Mouse (Mus musculus): ENCODE results near the gene Zfp651. TPM values are rescaled to one million over a fixed set of nuclear protein-coding genes. Genes with fewer than 3 reads are reported as not detected.
A peak's percentile ranks its signal among the peaks of the same experiment; 100 is the strongest.

Zfp651 gene
- polyA plus RNA-seq, 1 experiment from 2014 or later, result 32.9 TPM

GRCm38 (mm10) chr9:121765166-121765855 lies 6.2 kb downstream of the Zfp651 start:
- no peaks in the 10 kb centered on the region for H3K27me3 ChIP-seq
- H3K9me3 ChIP-seq, result no peaks in the 10 kb centered on the region
- no peak overlapping the region for H3K4me2 ChIP-seq
- H3K4me3 ChIP-seq, result no peak overlapping the region
- 81% methylated on average over 16 of the region's 16 CpGs for WGBS
- no peak overlapping the region for H3K9ac ChIP-seq
- no peak for ATAC-seq (ENCODE audit: low FRiP score, low read depth)
- H3K36me3 ChIP-seq, result peaks cover 51% of the 10 kb centered on the region
- peaks cover 31% of the 10 kb centered on the region for H3K4me1 ChIP-seq (replicated peaks)
- H3K27ac ChIP-seq (replicated peaks), result no peak overlapping the region

- H3K4me1 ChIP-seq (replicated peaks), result peaks cover 2% of the 10 kb centered on the region; the same call in 1 of the 2 replicates
- H3K9me3 ChIP-seq, result no peaks in the 10 kb centered on the region
- no peak overlapping the region for H3K9ac ChIP-seq
- WGBS, result 84% methylated on average over 5 of the region's 5 CpGs
- H3K4me2 ChIP-seq, result no peak overlapping the region
- H3K27ac ChIP-seq (replicated peaks), result no peak overlapping the region
- H3K36me3 ChIP-seq, result peaks cover 15% of the 10 kb centered on the region
- peaks cover 13% of the 10 kb centered on the region for H3K27me3 ChIP-seq
- no peak for ATAC-seq (ENCODE audit: low FRiP score, low read depth)
- no peak overlapping the region for H3K4me3 ChIP-seq
Observed at GRCm38 (mm10) chr9:121772412-121772811, 13.3 kb downstream of the Zfp651 start.

- WGBS, result 84% methylated on average over 10 of the region's 10 CpGs
- no peak overlapping the region for H3K4me3 ChIP-seq
- peaks cover 27% of the 10 kb centered on the region for H3K27me3 ChIP-seq
- no peak overlapping the region for H3K4me2 ChIP-seq
- no peak overlapping the region for H3K27ac ChIP-seq (replicated peaks)
- no peaks in the 10 kb centered on the region for H3K9me3 ChIP-seq
- no peak overlapping the region for H3K9ac ChIP-seq
- no peak for ATAC-seq (ENCODE audit: low FRiP score, low read depth)
- peaks cover 15% of the 10 kb centered on the region for H3K4me1 ChIP-seq (replicated peaks)
- H3K36me3 ChIP-seq, result no peaks in the 10 kb centered on the region
Observed at GRCm38 (mm10) chr9:121775951-121776350, 16.8 kb downstream of the Zfp651 start.

GRCm38 (mm10) chr9:121776511-121776910 lies 17.4 kb downstream of the Zfp651 start:
- WGBS, result 84% methylated on average over 7 of the region's 7 CpGs
- Histone ChIP-seq H3K36me3 (no peaks in the 10 kb centered on the region), H3K4me1 (replicated peaks) (peaks cover 15% of the 10 kb centered on the region), H3K27ac (replicated peaks) (no peak overlapping the region), H3K27me3 (peaks cover 27% of the 10 kb centered on the region), H3K4me3 (no peak overlapping the region), H3K9me3 (no peaks in the 10 kb centered on the region), H3K4me2 (no peak overlapping the region), H3K9ac (no peak overlapping the region)
- no peak for ATAC-seq (ENCODE audit: low FRiP score, low read depth)

GRCm38 (mm10) chr9:121777484-121778065 lies 18.4 kb downstream of the Zfp651 start, which contains the start of gene Klhl40:
Klhl40 (plus strand) TSS chr9:121777607.
- peak; percentile 75 for ATAC-seq (ENCODE audit: low FRiP score, low read depth)
- Histone ChIP-seq H3K4me2 (peak within 1 kb of the TSS; percentile 69), H3K4me3 (peak within 1 kb of the TSS; percentile 36), H3K9me3 (no peaks in the 10 kb centered on the region), H3K36me3 (no peaks in the 10 kb centered on the region), H3K27ac (replicated peaks) (peak within 1 kb of the TSS; percentile 17; the same call in 1 of the 2 replicates), H3K4me1 (replicated peaks) (peaks cover 15% of the 10 kb centered on the region), H3K27me3 (peaks cover 27% of the 10 kb centered on the region), H3K9ac (peak within 1 kb of the TSS; percentile 5; the same call in 1 of the 2 replicates)
- 17% methylated on average over 30 of the region's 30 CpGs for WGBS

- Histone ChIP-seq H3K4me3 (peak overlapping the region; percentile 36), H3K27me3 (peaks cover 27% of the 10 kb centered on the region), H3K9ac (peak overlapping the region; percentile 5; the same call in 1 of the 2 replicates), H3K9me3 (no peaks in the 10 kb centered on the region), H3K4me2 (peak overlapping the region; percentile 69), H3K36me3 (no peaks in the 10 kb centered on the region), H3K4me1 (replicated peaks) (peaks cover 15% of the 10 kb centered on the region), H3K27ac (replicated peaks) (peak overlapping the region; percentile 17; the same call in 1 of the 2 replicates)
- WGBS, result 9% methylated on average over 54 of the region's 54 CpGs
- peak; percentile 71 for ATAC-seq (ENCODE audit: low FRiP score, low read depth)
Observed at GRCm38 (mm10) chr9:121778066-121778624, 19.0 kb downstream of the Zfp651 start.

- no peak overlapping the region for H3K27ac ChIP-seq (replicated peaks)
- no peaks in the 10 kb centered on the region for H3K4me1 ChIP-seq (replicated peaks)
- WGBS, result 94% methylated on average over 12 of the region's 12 CpGs
- no peak overlapping the region for H3K4me2 ChIP-seq
- no peak for ATAC-seq (ENCODE audit: low FRiP score, low read depth)
- no peak overlapping the region for H3K4me3 ChIP-seq
- 0 out of 2 replicates have a peak, but pooled peaks cover 5% of the 10 kb centered on the region for H3K27me3 ChIP-seq
- no peaks in the 10 kb centered on the region for H3K9me3 ChIP-seq
- no peaks in the 10 kb centered on the region for H3K36me3 ChIP-seq
- H3K9ac ChIP-seq, result no peak overlapping the region
Observed at GRCm38 (mm10) chr9:121784801-121785200, 25.7 kb downstream of the Zfp651 start.

GRCm38 (mm10) chr9:121785261-121785660 lies 26.1 kb downstream of the Zfp651 start:
- 0 out of 2 replicates have a peak, but pooled peaks cover under 1% of the 10 kb centered on the region for H3K27me3 ChIP-seq
- no peaks in the 10 kb centered on the region for H3K4me1 ChIP-seq (replicated peaks)
- no peak overlapping the region for H3K9ac ChIP-seq
- no peak for ATAC-seq (ENCODE audit: low FRiP score, low read depth)
- no peak overlapping the region for H3K4me2 ChIP-seq
- H3K9me3 ChIP-seq, result no peaks in the 10 kb centered on the region
- 86% methylated on average over 8 of the region's 8 CpGs for WGBS
- H3K4me3 ChIP-seq, result no peak overlapping the region
- H3K27ac ChIP-seq (replicated peaks), result no peak overlapping the region
- H3K36me3 ChIP-seq, result no peaks in the 10 kb centered on the region

GRCm38 (mm10) chr9:121786359-121786758 lies 27.2 kb downstream of the Zfp651 start:
- no peaks in the 10 kb centered on the region for H3K27me3 ChIP-seq
- no peak overlapping the region for H3K9ac ChIP-seq
- no peaks in the 10 kb centered on the region for H3K36me3 ChIP-seq
- WGBS, result 78% methylated on average over 2 of the region's 2 CpGs
- H3K4me1 ChIP-seq (replicated peaks), result no peaks in the 10 kb centered on the region; the same call in 1 of the 2 replicates
- H3K4me2 ChIP-seq, result no peak overlapping the region
- H3K4me3 ChIP-seq, result no peak overlapping the region
- H3K27ac ChIP-seq (replicated peaks), result no peak overlapping the region
- H3K9me3 ChIP-seq, result no peaks in the 10 kb centered on the region
- no peak for ATAC-seq (ENCODE audit: low FRiP score, low read depth)

- Histone ChIP-seq H3K9ac (no peak overlapping the region), H3K27me3 (no peaks in the 10 kb centered on the region), H3K4me3 (no peak overlapping the region), H3K36me3 (no peaks in the 10 kb centered on the region), H3K27ac (replicated peaks) (no peak overlapping the region), H3K4me2 (no peak overlapping the region), H3K9me3 (no peaks in the 10 kb centered on the region), H3K4me1 (replicated peaks) (peaks cover 20% of the 10 kb centered on the region)
- 19% methylated on average over 5 of the region's 5 CpGs for WGBS
- no peak for ATAC-seq (ENCODE audit: low FRiP score, low read depth)
Observed at GRCm38 (mm10) chr9:121791206-121791605, 32.1 kb downstream of the Zfp651 start.

GRCm38 (mm10) chr9:121791757-121792521 lies 32.8 kb downstream of the Zfp651 start, which contains the start of gene Hhatl:
Hhatl (minus strand) TSS chr9:121792507.
- Histone ChIP-seq H3K4me3 (no peak within 1 kb of the TSS), H3K9me3 (no peaks in the 10 kb centered on the region), H3K27ac (replicated peaks) (no peak within 1 kb of the TSS), H3K36me3 (no peaks in the 10 kb centered on the region), H3K9ac (no peak within 1 kb of the TSS), H3K4me1 (replicated peaks) (peaks cover 20% of the 10 kb centered on the region), H3K27me3 (no peaks in the 10 kb centered on the region), H3K4me2 (no peak within 1 kb of the TSS)
- no peak for ATAC-seq (ENCODE audit: low FRiP score, low read depth)
- WGBS, result 46% methylated on average over 23 of the region's 24 CpGs

All from hindbrain, embryonic 15.5 days (tissue).